Mouse (Mus musculus) cortical plate, adult 2 months (tissue): ENCODE results near the gene Tmprss6.

ENCODE experiments used
- CTCF ChIP-seq: fragments of 200-500 bp; IDR thresholded peaks from 2 replicates; pipeline ENCODE4 v1.5.1; 2011; ENCODE audit warnings: mild to moderate bottlenecking, control low read depth, low read length; ENCODE audit not compliant: insufficient read depth; ENCODE audit errors: extremely low read depth
- POLR2A ChIP-seq: fragments of 200-500 bp; IDR thresholded peaks from 2 replicates; pipeline ENCODE4 v1.6.1; 2011; ENCODE audit warnings: mild to moderate bottlenecking, low read length, control low read depth; ENCODE audit not compliant: insufficient read depth; ENCODE audit errors: extremely low read depth

GRCm38 (mm10) chr15:78476878-78477277 lies 8.4 kb upstream of the Tmprss6 start:
- TF ChIP-seq CTCF (no peak), POLR2A (no peak)
